Mouse (Mus musculus): ENCODE measurements around the gene Mybph.

- TF ChIP-seq CTCF (IDR thresholded peaks at IDR 0.05; ENCODE audit: insufficient read depth, low read depth, low read length) (no peak), POLR2A (IDR thresholded peaks at IDR 0.05; ENCODE audit: insufficient read depth, low read depth, low read length) (no peak)
Observed at GRCm38 (mm10) chr1:134216629-134216971, 23.4 kb downstream of the Mybph start.

All from olfactory bulb, adult 2 months (tissue).